Mouse (Mus musculus): ENCODE measurements around the gene Usp21.

Gene Usp21

DNA sequence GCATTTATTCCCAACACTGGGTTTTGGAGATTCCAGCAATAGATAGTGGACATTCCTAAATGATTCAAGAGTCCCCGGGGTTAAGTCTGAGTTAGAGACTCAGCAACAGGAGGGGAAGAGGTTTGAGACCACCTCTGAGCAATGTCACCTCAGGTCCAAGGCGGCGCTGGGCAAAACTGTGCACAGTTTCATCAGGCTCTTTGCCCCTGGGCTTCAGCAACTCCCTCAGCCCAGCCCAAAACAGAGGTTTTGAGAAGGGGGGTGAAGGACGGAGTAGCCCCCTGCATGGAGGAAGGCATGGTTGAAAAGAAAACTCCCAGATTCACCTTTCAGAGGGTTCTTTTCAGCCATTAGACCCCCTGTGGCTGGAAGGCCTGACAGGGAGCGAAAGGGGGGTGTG lies 8.1 kb downstream of the Usp21 start:
- Histone ChIP-seq H3K27me3 (ENCODE audit: control insufficient read depth, insufficient read depth, low read length, poor library complexity, severe bottlenecking) (no peaks in the 10 kb centered on the region), H3K36me3 (ENCODE audit: control insufficient read depth, insufficient read depth, low read length, poor library complexity, severe bottlenecking) (peaks cover 7% of the 10 kb centered on the region)
- DNase-seq (ENCODE audit: low read depth, low spot score), result no peak

DNA sequence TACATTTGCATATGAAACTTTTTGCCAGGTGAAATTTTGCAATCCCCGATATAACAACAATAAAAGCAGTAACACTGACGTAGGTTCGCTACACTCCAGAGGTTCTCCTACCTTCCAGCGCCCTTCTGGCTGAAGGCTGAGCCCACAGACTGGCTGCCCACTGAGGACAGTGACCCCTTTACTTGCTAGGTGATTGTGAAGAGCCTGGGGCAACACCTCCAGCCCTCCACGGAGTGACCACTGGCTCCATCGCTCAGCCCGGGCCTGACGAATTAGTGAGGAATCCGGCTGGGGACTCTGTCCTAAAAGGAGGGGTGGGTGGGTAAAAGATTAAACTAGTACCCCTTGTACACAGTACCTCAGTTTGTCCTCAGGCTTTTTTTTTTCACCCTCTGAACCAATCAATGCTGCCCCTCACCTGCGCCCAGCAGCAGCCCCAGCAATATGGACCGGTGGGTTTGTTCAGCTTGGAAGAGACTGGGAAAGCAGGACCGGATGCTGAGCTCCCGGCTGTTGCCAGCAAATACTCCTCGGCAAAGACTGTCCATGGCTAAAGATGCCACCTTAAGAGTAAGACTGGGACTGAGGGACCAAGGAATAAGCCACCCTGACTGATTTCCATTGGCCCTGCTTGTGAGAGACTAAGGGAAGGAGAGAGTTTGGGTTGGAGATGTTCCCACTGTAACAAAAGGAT lies 8.6 kb downstream of the Usp21 start:
- DNase-seq (ENCODE audit: low read depth, low spot score), result no peak
- peaks cover 7% of the 10 kb centered on the region for H3K36me3 ChIP-seq (ENCODE audit: control insufficient read depth, insufficient read depth, low read length, poor library complexity, severe bottlenecking)
- no peaks in the 10 kb centered on the region for H3K27me3 ChIP-seq (ENCODE audit: control insufficient read depth, insufficient read depth, low read length, poor library complexity, severe bottlenecking)

DNA sequence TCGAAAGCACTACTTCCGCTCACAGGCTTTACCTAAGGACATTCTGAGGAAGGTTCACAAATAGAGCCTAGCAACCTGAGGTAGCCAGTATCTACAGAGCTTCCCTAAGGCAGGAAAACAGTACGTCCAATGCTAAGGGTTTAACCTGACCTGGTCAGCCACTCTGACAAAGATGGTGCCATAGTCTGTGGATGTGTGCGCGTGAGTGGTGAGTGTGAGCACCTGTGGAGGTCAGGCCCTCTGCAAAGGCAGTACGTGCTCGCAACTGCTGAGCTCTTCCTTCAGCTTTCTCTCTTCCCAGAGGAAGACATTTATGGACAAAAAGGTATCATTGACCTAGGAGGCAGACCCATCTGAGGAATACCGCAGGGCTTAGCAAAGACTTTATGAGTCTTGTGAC lies 9.4 kb downstream of the Usp21 start:
- Histone ChIP-seq H3K27me3 (ENCODE audit: control insufficient read depth, insufficient read depth, low read length, poor library complexity, severe bottlenecking) (no peaks in the 10 kb centered on the region), H3K36me3 (ENCODE audit: control insufficient read depth, insufficient read depth, low read length, poor library complexity, severe bottlenecking) (peaks cover 9% of the 10 kb centered on the region; the same call in 1 of the 2 replicates)
- no peak for DNase-seq (ENCODE audit: low read depth, low spot score)

DNA sequence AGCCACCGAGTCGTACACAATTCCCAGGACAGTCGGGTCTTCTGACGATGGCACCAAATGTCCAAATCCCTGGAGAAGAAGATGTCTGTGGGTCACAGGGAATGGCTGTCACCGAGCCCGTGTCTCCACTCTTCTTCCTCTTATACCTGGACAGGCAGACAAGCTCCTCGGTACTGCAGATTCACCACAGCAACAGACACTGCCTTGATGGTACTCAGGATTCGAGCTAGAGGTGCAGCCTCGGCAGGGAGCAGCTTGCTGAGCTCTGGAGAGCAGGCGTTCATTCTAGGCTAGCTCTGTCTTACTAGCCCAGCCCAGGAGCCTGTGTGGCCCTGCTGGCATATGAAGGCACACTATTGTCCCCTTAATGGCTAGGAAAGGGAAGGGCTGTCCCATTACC lies 10.1 kb downstream of the Usp21 start:
- Histone ChIP-seq H3K36me3 (ENCODE audit: control insufficient read depth, insufficient read depth, low read length, poor library complexity, severe bottlenecking) (peaks cover 12% of the 10 kb centered on the region; the same call in 1 of the 2 replicates), H3K27me3 (ENCODE audit: control insufficient read depth, insufficient read depth, low read length, poor library complexity, severe bottlenecking) (no peaks in the 10 kb centered on the region)
- no peak for DNase-seq (ENCODE audit: low read depth, low spot score)

DNA sequence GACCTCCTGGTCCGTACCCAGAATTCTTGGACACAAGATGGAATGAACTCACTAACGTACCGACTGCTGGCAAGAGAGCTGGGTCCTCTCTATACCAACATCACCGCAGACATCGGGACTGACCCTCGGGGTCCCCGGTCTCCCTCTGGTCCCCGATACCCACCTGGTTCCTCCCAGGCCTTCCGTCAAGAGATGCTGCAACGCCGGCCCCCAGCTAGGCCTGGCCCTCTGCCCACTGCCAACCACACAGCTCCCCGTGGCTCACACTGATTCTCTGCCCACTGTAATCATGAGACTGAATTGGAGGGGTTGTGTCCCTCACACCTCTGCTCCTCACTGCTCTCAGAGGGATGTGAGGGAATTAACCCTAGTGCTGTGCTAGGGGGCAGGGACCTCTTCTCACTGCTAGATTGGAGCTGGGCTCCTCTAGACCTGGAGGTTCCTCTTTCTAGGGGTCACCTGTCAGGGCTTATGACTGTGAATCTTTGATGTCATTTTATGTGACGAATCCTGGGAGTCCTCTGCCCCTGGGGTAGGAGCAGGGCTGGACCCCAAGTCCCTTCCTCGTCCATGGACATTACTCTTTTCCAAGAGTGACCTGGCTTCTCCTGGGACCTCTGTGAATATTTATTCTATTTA lies 11.6 kb downstream of the Usp21 start:
- peaks cover 12% of the 10 kb centered on the region; the same call in 1 of the 2 replicates for H3K36me3 ChIP-seq (ENCODE audit: control insufficient read depth, insufficient read depth, low read length, poor library complexity, severe bottlenecking)
- H3K27me3 ChIP-seq (ENCODE audit: control insufficient read depth, insufficient read depth, low read length, poor library complexity, severe bottlenecking), result no peaks in the 10 kb centered on the region
- no peak for DNase-seq (ENCODE audit: low read depth, low spot score)

DNA sequence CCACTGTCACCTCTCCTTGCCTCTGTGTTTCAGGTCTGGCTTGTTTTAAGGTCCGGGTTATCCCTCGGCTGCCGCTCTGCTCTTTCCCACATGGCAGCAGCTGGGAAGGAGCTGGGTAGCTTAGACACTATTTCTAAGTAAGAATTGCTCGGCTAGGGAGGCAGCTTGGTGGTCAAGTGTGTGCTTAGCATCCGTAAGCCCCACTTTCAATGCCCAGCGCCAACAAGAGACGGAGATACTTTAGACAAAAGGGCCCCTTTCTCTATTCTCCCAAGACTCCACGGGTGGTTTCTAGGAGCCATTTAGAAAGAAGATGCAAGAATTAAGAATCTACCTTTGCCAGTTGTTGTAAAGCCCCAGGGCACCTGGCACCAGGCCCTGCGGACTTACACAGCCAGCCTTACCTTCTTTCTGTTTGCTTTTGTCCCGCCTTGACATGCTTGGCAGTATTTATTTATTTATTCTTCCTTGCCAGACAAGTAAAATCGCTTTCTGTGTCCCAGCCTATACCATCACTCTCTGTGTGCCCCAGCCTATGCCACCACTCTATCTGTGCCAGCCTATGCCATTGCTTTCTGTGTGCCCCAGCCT lies 12.6 kb downstream of the Usp21 start:
- DNase-seq (ENCODE audit: low read depth, low spot score), result no peak
- Histone ChIP-seq H3K27me3 (ENCODE audit: control insufficient read depth, insufficient read depth, low read length, poor library complexity, severe bottlenecking) (no peaks in the 10 kb centered on the region), H3K36me3 (ENCODE audit: control insufficient read depth, insufficient read depth, low read length, poor library complexity, severe bottlenecking) (peaks cover 12% of the 10 kb centered on the region; the same call in 1 of the 2 replicates)

DNA sequence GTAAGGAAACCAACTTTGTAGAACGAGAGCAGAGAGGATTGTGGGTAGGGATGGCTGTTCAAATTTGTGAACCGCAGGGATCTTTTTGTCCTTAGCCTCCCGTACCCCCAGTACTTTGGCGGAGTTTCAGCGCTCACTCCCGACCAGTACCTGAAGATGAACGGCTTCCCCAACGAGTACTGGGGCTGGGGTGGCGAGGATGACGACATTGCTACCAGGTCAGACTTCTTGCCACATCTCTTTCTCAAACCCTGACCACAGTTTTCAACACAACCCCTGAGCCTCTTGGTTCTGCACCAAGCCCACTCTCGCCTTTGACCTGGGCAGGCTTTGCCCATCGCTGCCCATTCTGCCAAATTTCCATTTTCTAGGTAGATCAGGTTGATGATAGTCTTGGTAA lies 13.6 kb downstream of the Usp21 start:
- DNase-seq (ENCODE audit: low read depth, low spot score), result no peak
- H3K36me3 ChIP-seq (ENCODE audit: control insufficient read depth, insufficient read depth, low read length, poor library complexity, severe bottlenecking), result peaks cover 12% of the 10 kb centered on the region; the same call in 1 of the 2 replicates
- H3K27me3 ChIP-seq (ENCODE audit: control insufficient read depth, insufficient read depth, low read length, poor library complexity, severe bottlenecking), result no peaks in the 10 kb centered on the region

DNA sequence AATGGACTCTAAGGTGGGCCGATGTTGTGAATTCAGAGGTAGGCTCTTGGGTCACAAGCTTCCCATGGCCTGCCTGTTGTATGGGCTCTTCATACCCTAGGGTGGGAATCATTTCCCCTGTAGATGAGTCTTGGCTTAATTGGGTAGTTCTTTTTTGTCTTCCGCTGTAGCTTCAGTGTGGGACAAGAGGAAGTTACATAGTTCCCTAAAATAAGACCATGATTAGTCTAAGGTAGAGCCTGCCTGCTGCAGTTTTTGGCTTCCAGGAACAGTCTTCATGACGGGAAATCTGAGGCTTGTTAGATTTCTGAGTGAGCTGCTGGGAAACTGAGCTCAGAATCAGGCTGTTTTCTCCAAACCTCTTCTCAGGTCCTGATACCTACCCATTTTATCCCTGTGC lies 15.7 kb downstream of the Usp21 start:
- no peaks in the 10 kb centered on the region for H3K27me3 ChIP-seq (ENCODE audit: control insufficient read depth, insufficient read depth, low read length, poor library complexity, severe bottlenecking)
- peak; percentile 44 for DNase-seq (ENCODE audit: low read depth, low spot score)
- H3K36me3 ChIP-seq (ENCODE audit: control insufficient read depth, insufficient read depth, low read length, poor library complexity, severe bottlenecking), result peaks cover 12% of the 10 kb centered on the region; the same call in 1 of the 2 replicates

DNA sequence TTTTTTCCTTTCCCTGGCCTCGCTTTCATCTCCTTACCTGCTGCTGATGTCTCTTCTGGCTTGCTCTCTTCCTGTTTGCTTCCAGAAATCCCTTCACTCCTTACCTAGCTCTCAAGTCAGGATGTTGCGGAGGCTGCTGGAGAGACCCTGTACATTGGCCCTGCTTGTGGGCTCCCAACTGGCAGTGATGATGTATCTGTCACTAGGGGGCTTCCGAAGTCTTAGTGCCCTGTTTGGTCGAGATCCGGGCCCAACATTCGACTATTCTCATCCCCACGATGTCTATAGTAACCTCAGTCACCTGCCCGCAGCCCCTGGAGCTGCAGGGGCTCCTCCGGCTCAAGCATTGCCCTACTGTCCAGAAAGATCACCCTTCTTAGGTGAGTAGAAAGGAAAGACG lies 16.2 kb downstream of the Usp21 start:
- Histone ChIP-seq H3K27me3 (ENCODE audit: control insufficient read depth, insufficient read depth, low read length, poor library complexity, severe bottlenecking) (no peaks in the 10 kb centered on the region), H3K36me3 (ENCODE audit: control insufficient read depth, insufficient read depth, low read length, poor library complexity, severe bottlenecking) (peaks cover 12% of the 10 kb centered on the region; the same call in 1 of the 2 replicates)
- peak; percentile 24 for DNase-seq (ENCODE audit: low read depth, low spot score)

DNA sequence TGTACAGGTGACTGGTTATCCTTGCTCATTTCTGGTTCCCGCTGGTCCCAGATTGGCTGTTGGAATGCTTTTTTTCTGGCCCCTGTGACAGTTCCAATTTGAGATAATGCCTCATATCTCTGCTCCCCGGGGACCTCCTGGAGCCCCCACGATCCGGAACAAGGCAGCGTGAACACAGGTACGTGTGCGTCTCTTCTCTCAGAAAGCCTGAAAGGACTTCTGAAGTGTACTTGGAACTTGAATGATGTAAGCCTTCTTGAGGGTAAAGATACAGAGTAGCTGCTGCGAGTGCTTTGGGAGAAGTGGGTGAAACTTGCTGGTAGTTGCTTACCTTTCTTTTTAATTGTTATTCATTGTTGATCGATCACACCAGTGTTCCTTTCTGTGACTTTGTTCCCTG lies 16.6 kb downstream of the Usp21 start:
- H3K27me3 ChIP-seq (ENCODE audit: control insufficient read depth, insufficient read depth, low read length, poor library complexity, severe bottlenecking), result no peaks in the 10 kb centered on the region
- no peak for DNase-seq (ENCODE audit: low read depth, low spot score)
- H3K36me3 ChIP-seq (ENCODE audit: control insufficient read depth, insufficient read depth, low read length, poor library complexity, severe bottlenecking), result peaks cover 10% of the 10 kb centered on the region; the same call in 1 of the 2 replicates

DNA sequence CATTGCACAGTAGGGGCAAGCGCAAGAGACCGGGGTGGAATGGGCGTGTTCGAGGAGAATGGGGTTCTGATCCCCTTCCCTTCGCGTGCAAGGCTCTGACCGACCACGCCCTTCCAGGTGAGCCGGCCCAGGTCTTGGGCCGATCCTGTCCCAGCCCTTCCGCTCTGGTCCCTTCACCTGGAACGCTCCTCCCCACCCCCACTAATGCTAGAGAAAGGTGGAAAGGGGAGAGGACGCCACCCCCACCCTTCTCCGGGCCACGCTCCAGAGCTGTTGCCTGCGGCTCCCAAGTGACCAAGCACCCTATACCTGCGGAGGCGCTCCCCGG lies 17.3 kb downstream of the Usp21 start:
- no peak for DNase-seq (ENCODE audit: low read depth, low spot score)
- H3K27me3 ChIP-seq (ENCODE audit: control insufficient read depth, insufficient read depth, low read length, poor library complexity, severe bottlenecking), result no peaks in the 10 kb centered on the region
- H3K36me3 ChIP-seq (ENCODE audit: control insufficient read depth, insufficient read depth, low read length, poor library complexity, severe bottlenecking), result peaks cover 7% of the 10 kb centered on the region; the same call in 1 of the 2 replicates

DNA sequence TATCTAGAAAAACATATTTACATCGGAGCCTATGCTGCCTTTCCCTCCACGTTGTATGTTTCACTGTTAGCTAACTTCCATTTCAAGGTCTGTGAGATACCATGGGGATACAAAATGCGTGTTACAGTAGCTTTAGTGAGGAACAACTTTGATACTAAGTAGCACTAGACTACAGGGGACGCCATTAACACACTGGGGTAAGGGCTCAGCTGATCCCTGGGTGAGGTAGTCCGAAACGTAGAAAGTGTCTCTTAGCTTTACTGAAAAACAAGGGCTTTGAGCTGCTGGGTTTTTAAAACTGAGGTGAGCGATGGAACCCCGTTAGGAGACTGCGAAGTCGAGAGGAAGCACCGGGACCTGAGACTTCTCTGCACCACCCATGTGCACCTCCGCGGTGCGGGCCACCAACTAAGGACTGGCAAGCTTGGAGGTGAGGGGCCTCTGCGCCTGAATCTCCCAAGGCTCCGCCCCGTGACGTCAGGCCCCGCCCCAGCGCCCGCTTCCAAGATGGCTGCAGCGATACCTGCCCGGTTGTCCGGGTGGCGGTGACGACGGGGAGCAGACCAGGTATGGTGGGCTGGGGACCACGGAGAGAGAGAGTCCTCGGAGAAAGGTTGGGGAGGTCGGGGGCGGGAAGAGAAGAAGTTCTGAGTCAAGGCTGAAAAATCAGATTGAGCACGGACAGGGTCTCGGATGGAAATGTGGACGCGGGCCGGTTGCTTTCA lies 17.8 kb downstream of the Usp21 start, which contains the start of gene B4galt3:
Gene B4galt3, plus strand, starts transcription at position 481 of the 725 bp plus-strand sequence.
- DNase-seq (ENCODE audit: low read depth, low spot score), result peak; percentile 93

DNA sequence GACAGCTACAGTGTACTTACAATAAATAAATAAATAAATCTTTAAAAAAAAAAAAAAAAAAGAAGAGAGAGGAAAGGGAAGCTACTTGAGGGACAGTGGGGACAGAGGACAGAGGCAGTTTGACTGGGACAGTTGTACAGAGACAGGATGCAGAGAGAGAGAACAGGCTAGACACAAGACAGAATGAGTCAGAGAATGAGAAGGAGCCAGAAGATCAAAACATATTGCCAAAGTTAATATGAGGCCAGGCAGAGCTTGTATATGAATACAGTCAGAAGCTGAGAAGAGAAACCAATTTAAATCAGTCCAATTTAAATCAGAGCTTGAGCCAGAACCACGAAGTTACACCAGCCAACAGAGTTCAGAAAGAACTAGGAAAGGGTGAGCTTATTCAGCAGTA lies 19.4 kb downstream of the Usp21 start:
- DNase-seq (ENCODE audit: low read depth, low spot score), result no peak
- peaks cover 3% of the 10 kb centered on the region; the same call in 1 of the 2 replicates for H3K36me3 ChIP-seq (ENCODE audit: control insufficient read depth, insufficient read depth, low read length, poor library complexity, severe bottlenecking)
- no peaks in the 10 kb centered on the region for H3K27me3 ChIP-seq (ENCODE audit: control insufficient read depth, insufficient read depth, low read length, poor library complexity, severe bottlenecking)

More for the DNA sequence above, 17.8 kb downstream of the Usp21 start, which contains the start of gene B4galt3:
- Histone ChIP-seq H3K27me3 (ENCODE audit: control insufficient read depth, insufficient read depth, low read length, poor library complexity, severe bottlenecking) (no peaks in the 10 kb centered on the region), H3K36me3 (ENCODE audit: control insufficient read depth, insufficient read depth, low read length, poor library complexity, severe bottlenecking) (peaks cover 7% of the 10 kb centered on the region; the same call in 1 of the 2 replicates)

DNA sequence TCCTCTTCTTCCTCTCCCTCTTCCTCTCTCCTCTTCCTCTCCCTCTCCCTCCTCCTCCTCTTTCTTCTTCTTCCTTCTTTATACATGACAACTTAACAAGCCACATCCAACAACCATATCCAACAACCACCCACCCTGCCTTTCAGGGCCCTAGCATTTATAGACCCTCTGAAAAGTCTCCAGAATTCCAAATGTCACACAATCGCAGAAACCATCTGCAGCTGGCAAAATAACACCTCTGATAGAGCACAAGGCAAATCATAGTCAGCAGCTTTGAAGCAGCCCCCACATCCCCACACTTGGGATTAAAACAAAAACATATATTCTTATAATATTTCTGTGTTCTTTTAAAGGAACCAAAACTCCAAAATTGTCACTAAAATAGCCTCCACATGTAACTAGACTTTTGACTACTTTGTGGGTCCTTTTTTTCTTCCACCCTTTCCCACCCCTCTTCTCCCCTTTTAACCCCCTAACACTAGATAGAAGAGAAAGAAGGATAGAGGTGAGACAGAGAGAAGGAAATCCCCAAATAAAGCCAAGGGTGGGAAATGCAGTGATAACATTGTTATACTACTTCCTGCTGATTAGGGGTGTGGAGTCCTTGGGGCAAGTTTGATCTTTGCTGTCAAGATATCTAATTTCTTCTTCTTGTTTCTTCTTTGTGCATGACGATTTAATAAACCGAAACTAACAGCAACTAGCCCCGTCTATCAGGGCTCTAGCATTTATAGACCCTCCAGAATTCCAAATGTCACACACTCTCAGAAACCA lies 21.6 kb downstream of the Usp21 start:
- DNase-seq (ENCODE audit: low read depth, low spot score), result no peak
- Histone ChIP-seq H3K27me3 (ENCODE audit: control insufficient read depth, insufficient read depth, low read length, poor library complexity, severe bottlenecking) (no peaks in the 10 kb centered on the region), H3K36me3 (ENCODE audit: control insufficient read depth, insufficient read depth, low read length, poor library complexity, severe bottlenecking) (no peaks in the 10 kb centered on the region)
